ENCODE assay signal across 10 mouse cellular contexts in genomic region chr15:36937067-36937657, GRCm38 (mm10).
DNase-seq lines count a peak whose midpoint lies in the region; ATAC-seq lines count a peak whose summit lies in the region.
"Had no signal": no experiment of that assay in that cellular context is flagged by ENCODE, and none has a peak within 500 bp of the region (broad histone marks: within the 10 kb centered on the region; RNA-seq: fewer than 3 reads in every experiment).

No protein-coding gene starts in this region.

- H3K4me3 ChIP-seq in forebrain, embryonic 15.5 days: no peak overlapping the region
- H3K4me3 ChIP-seq in forebrain, embryonic 14.5 days (ENCODE audit: low read depth, low read length): no peak overlapping the region
- no peak overlapping the region for H3K4me3 ChIP-seq in embryonic facial prominence, embryonic 11.5 days (ENCODE audit: low read depth, low read length)

- DNase-seq in forebrain, embryonic 14.5 days (ENCODE audit: low spot score): no peak
- DNase-seq in lung, postnatal 36 days: peak; percentile 37
- DNase-seq in lung, postnatal 25 days (ENCODE audit: low spot score): no peak
- DNase-seq in embryonic facial prominence, embryonic 11.5 days (ENCODE audit: low spot score): peak; percentile 44
- no peak for DNase-seq in ovary, postnatal 10 days (ENCODE audit: low spot score)
- DNase-seq in ovary, adult 18-20 months (ENCODE audit: low spot score): no peak
- DNase-seq: heart, postnatal 10 days; kidney, postnatal 14 days; liver, postnatal 0 days had no signal

- no peaks in the 10 kb centered on the region for H3K9me3 ChIP-seq in forebrain, embryonic 15.5 days
- H3K9me3 ChIP-seq in forebrain, embryonic 14.5 days (replicated peaks; ENCODE audit: control insufficient read depth, low read length): no peaks in the 10 kb centered on the region
- no peaks in the 10 kb centered on the region for H3K9me3 ChIP-seq in embryonic facial prominence, embryonic 11.5 days (replicated peaks; ENCODE audit: control insufficient read depth, low read length)

- H3K4me1 ChIP-seq in forebrain, embryonic 15.5 days: peaks cover 18% of the 10 kb centered on the region
- peaks cover 10% of the 10 kb centered on the region for H3K4me1 ChIP-seq in forebrain, embryonic 14.5 days (ENCODE audit: control insufficient read depth, insufficient read depth, low read length)
- H3K4me1 ChIP-seq in embryonic facial prominence, embryonic 11.5 days (ENCODE audit: control insufficient read depth, insufficient read depth, low read length): no peaks in the 10 kb centered on the region; the same call in 1 of the 2 replicates

- no peak overlapping the region for H3K9ac ChIP-seq in forebrain, embryonic 15.5 days (replicated peaks)
- no peak overlapping the region for H3K9ac ChIP-seq in forebrain, embryonic 14.5 days (ENCODE audit: low read length)
- no peak overlapping the region for H3K9ac ChIP-seq in embryonic facial prominence, embryonic 11.5 days (replicated peaks; ENCODE audit: low read length)
- H3K9ac ChIP-seq: liver, postnatal 0 days had no signal

- no peak overlapping the region for H3K4me2 ChIP-seq in forebrain, embryonic 15.5 days (replicated peaks)
- no peak overlapping the region for H3K4me2 ChIP-seq in forebrain, embryonic 14.5 days (ENCODE audit: low read length)
- no peak overlapping the region for H3K4me2 ChIP-seq in embryonic facial prominence, embryonic 11.5 days (ENCODE audit: low read depth, low read length)

- H3K27ac ChIP-seq in forebrain, embryonic 15.5 days (replicated peaks): peak overlapping the region; percentile 95; the same call in 1 of the 2 replicates
- H3K27ac ChIP-seq in forebrain, embryonic 14.5 days (ENCODE audit: low read depth, low read length): no peak overlapping the region
- no peak overlapping the region for H3K27ac ChIP-seq in embryonic facial prominence, embryonic 11.5 days (replicated peaks; ENCODE audit: low read depth, low read length)

- H3K27me3 ChIP-seq in forebrain, embryonic 15.5 days: no peaks in the 10 kb centered on the region
- H3K27me3 ChIP-seq in forebrain, embryonic 14.5 days (replicated peaks; ENCODE audit: control insufficient read depth, insufficient read depth, low read length): no peaks in the 10 kb centered on the region
- no peaks in the 10 kb centered on the region for H3K27me3 ChIP-seq in embryonic facial prominence, embryonic 11.5 days (ENCODE audit: control insufficient read depth, insufficient read depth, low read length)

- WGBS in forebrain, embryonic 15.5 days: 90% methylated on average over 11 of the region's 11 CpGs
- 94% methylated on average over 11 of the region's 11 CpGs for WGBS in forebrain, embryonic 14.5 days
- WGBS in embryonic facial prominence, embryonic 11.5 days: 78% methylated on average over 11 of the region's 11 CpGs

- no peak for ATAC-seq in forebrain, embryonic 15.5 days (replicated peaks)
- no peak for ATAC-seq in forebrain, embryonic 14.5 days
- ATAC-seq in embryonic facial prominence, embryonic 11.5 days (replicated peaks; ENCODE audit: insufficient number of reproducible peaks, low FRiP score, low TSS enrichment, low read depth): no peak
- ATAC-seq: liver, postnatal 0 days had no signal

- no peaks in the 10 kb centered on the region for H3K36me3 ChIP-seq in forebrain, embryonic 15.5 days
- H3K36me3 ChIP-seq in forebrain, embryonic 14.5 days (ENCODE audit: control insufficient read depth, insufficient read depth, low read length): no peaks in the 10 kb centered on the region
- H3K36me3 ChIP-seq in embryonic facial prominence, embryonic 11.5 days (replicated peaks; ENCODE audit: control insufficient read depth, insufficient read depth, low read depth, low read length): no peaks in the 10 kb centered on the region

Comparison
In these comparisons a context has a peak if more than half of its experiments do, and no peak if none do; other contexts are left out.
1. DNase-seq: peak in lung, postnatal 36 days (single experiment) and embryonic facial prominence, embryonic 11.5 days (single experiment); none in forebrain, embryonic 14.5 days (single experiment), lung, postnatal 25 days (single experiment), ovary, postnatal 10 days (single experiment) and ovary, adult 18-20 months (single experiment).